8 mouse cellular contexts compared by ENCODE assay signal in genomic region chr4:144999572-144999880, GRCm38 (mm10).
A peak's percentile ranks its signal among the peaks of the same experiment; 100 is the strongest.
DNase-seq lines count a peak whose midpoint lies in the region; ATAC-seq and TF ChIP-seq lines count a peak whose summit lies in the region.

No protein-coding gene starts in this region.

- 5% methylated on average over 6 of the region's 6 CpGs for WGBS in lung, embryonic 15.5 days
- WGBS in forebrain, embryonic 12.5 days: 58% methylated on average over 6 of the region's 6 CpGs
- WGBS in stomach, embryonic 14.5 days: 8% methylated on average over 6 of the region's 6 CpGs
- 66% methylated on average over 6 of the region's 6 CpGs for WGBS in cerebellum, adult 2 months

- DNase-seq in lung, postnatal 14 days: no peak
- peak; percentile 66 to 78 for DNase-seq in kidney, postnatal 4 days
- DNase-seq in spleen, adult 18-20 months: no peak
- DNase-seq in urinary bladder, adult 18-20 months (ENCODE audit: low spot score in 2 of 2): no peak
- no peak for DNase-seq in cerebellum, adult 2 months

- H3K27ac ChIP-seq in lung, embryonic 15.5 days: peak overlapping the region; percentile 85
- no peak overlapping the region for H3K27ac ChIP-seq in forebrain, embryonic 12.5 days
- peak overlapping the region; percentile 98 for H3K27ac ChIP-seq in stomach, embryonic 14.5 days (ENCODE audit: low read length)
- H3K27ac ChIP-seq in cerebellum, adult 2 months (ENCODE audit: insufficient read depth, low read length): no peak overlapping the region

- peaks cover 53% of the 10 kb centered on the region for H3K4me1 ChIP-seq in lung, embryonic 15.5 days
- H3K4me1 ChIP-seq in forebrain, embryonic 12.5 days: peaks cover 11% of the 10 kb centered on the region
- H3K4me1 ChIP-seq in stomach, embryonic 14.5 days (ENCODE audit: control insufficient read depth, insufficient read depth, low read length): peaks cover 48% of the 10 kb centered on the region
- peaks cover 9% of the 10 kb centered on the region for H3K4me1 ChIP-seq in cerebellum, adult 2 months (ENCODE audit: control insufficient read depth, insufficient read depth, low read length)

- H3K9ac ChIP-seq in lung, embryonic 15.5 days: no peak overlapping the region
- H3K9ac ChIP-seq in forebrain, embryonic 12.5 days: no peak overlapping the region
- H3K9ac ChIP-seq in stomach, embryonic 14.5 days (replicated peaks; ENCODE audit: low read depth, low read length): no peak overlapping the region

- H3K9me3 ChIP-seq in lung, embryonic 15.5 days: no peaks in the 10 kb centered on the region
- H3K9me3 ChIP-seq in forebrain, embryonic 12.5 days: no peaks in the 10 kb centered on the region
- no peaks in the 10 kb centered on the region for H3K9me3 ChIP-seq in stomach, embryonic 14.5 days (ENCODE audit: control insufficient read depth, low read depth, low read length)

- H3K27me3 ChIP-seq in lung, embryonic 15.5 days: no peaks in the 10 kb centered on the region
- H3K27me3 ChIP-seq in forebrain, embryonic 12.5 days: no peaks in the 10 kb centered on the region
- H3K27me3 ChIP-seq in stomach, embryonic 14.5 days (ENCODE audit: control insufficient read depth, insufficient read depth, low read length): no peaks in the 10 kb centered on the region
- no peaks in the 10 kb centered on the region for H3K27me3 ChIP-seq in cerebellum, adult 2 months (ENCODE audit: control insufficient read depth, insufficient read depth, low read length)

- H3K4me3 ChIP-seq in lung, embryonic 15.5 days: no peak overlapping the region
- no peak overlapping the region for H3K4me3 ChIP-seq in forebrain, embryonic 12.5 days (replicated peaks)
- H3K4me3 ChIP-seq in stomach, embryonic 14.5 days (ENCODE audit: low read depth, low read length): no peak overlapping the region
- H3K4me3 ChIP-seq in cerebellum, adult 2 months (replicated peaks; ENCODE audit: insufficient read depth, low read depth, low read length): no peak overlapping the region

- H3K4me2 ChIP-seq in lung, embryonic 15.5 days: peak overlapping the region; percentile 18
- no peak overlapping the region for H3K4me2 ChIP-seq in forebrain, embryonic 12.5 days
- 0 out of 2 replicates have a peak overlapping the region, but pooled peaks have one; percentile 15 for H3K4me2 ChIP-seq in stomach, embryonic 14.5 days (replicated peaks; ENCODE audit: low read depth, low read length)

- ATAC-seq in lung, embryonic 15.5 days (ENCODE audit: borderline replicate concordance, extremely low read depth, low FRiP score, low TSS enrichment): peak; percentile 58
- 0 out of 2 replicates have a peak, but pooled peaks have one; percentile 2 for ATAC-seq in forebrain, embryonic 12.5 days (ENCODE audit: low FRiP score)
- ATAC-seq in stomach, embryonic 14.5 days (ENCODE audit: insufficient number of reproducible peaks, insufficient read depth, low FRiP score, low read depth): peak; percentile 46

- TF ChIP-seq POLR2A in cerebellum, adult 2 months (IDR thresholded peaks at IDR 0.05; ENCODE audit: borderline replicate concordance, insufficient read depth, low read length): no peak

- no peak for TF ChIP-seq CTCF in cerebellum, adult 2 months (IDR thresholded peaks at IDR 0.05; ENCODE audit: borderline replicate concordance, insufficient read depth, low read depth, low read length)

- no peaks in the 10 kb centered on the region for H3K36me3 ChIP-seq in lung, embryonic 15.5 days
- no peaks in the 10 kb centered on the region for H3K36me3 ChIP-seq in forebrain, embryonic 12.5 days (replicated peaks)
- no peaks in the 10 kb centered on the region for H3K36me3 ChIP-seq in stomach, embryonic 14.5 days (ENCODE audit: control insufficient read depth, insufficient read depth, low read length)

Comparison
In these comparisons a context has a peak if more than half of its experiments do, and no peak if none do; other contexts are left out.
1. ATAC-seq: peak in every context shown above with its lines; median percentile 58 in lung, embryonic 15.5 days; 46 in stomach, embryonic 14.5 days; 2 in forebrain, embryonic 12.5 days.
2. H3K27ac ChIP-seq: peak in lung, embryonic 15.5 days (single experiment) and stomach, embryonic 14.5 days (single experiment); none in forebrain, embryonic 12.5 days (single experiment) and cerebellum, adult 2 months (single experiment).
3. DNase-seq: peak in kidney, postnatal 4 days (2 of 2); none in lung, postnatal 14 days (single experiment), spleen, adult 18-20 months (0 of 2), urinary bladder, adult 18-20 months (0 of 2) and cerebellum, adult 2 months (0 of 2).